11 mouse cellular contexts compared by ENCODE assay signal in genomic region chr5:115161064-115161939, GRCm38 (mm10). TPM values are rescaled to one million over a fixed set of nuclear protein-coding genes. Genes with fewer than 3 reads are reported as not detected.
DNase-seq lines count a peak whose midpoint lies in the region; ATAC-seq and TF ChIP-seq lines count a peak whose summit lies in the region.
"Had no signal": no experiment of that assay in that cellular context is flagged by ENCODE, and none has a peak within 500 bp of the region (broad histone marks: within the 10 kb centered on the region; RNA-seq: fewer than 3 reads in every experiment).

No protein-coding gene starts in this region.

- peak overlapping the region; percentile 90 for H3K9ac ChIP-seq in MEL (ENCODE audit: control insufficient read depth, low read depth, low read length, poor library complexity, severe bottlenecking)
- no peak overlapping the region for H3K9ac ChIP-seq in embryonic facial prominence, embryonic 11.5 days (replicated peaks; ENCODE audit: low read length)
- H3K9ac ChIP-seq in limb, embryonic 12.5 days (replicated peaks), result no peak overlapping the region; the same call in 1 of the 2 replicates
- H3K9ac ChIP-seq: embryonic facial prominence, embryonic 13.5 days had no signal

- DNase-seq in layer of hippocampus, adult 2 months (ENCODE audit: low spot score in 2 of 2), result no peak
- no peak for DNase-seq in layer of hippocampus, postnatal 10 days (ENCODE audit: low spot score in 2 of 2)
- DNase-seq in MEL (ENCODE audit: low read depth, low spot score), result peak; percentile 82
- peak; percentile 48 for DNase-seq in embryonic facial prominence, embryonic 11.5 days (ENCODE audit: low spot score)
- DNase-seq in right cerebral cortex, postnatal 4 days, result no peak
- no peak for DNase-seq in layer of hippocampus, adult 8-10 months (ENCODE audit: low spot score in 2 of 2)
- DNase-seq in urinary bladder, postnatal 14 days (ENCODE audit: low spot score), result no peak
- DNase-seq: gastrocnemius, postnatal 25 days had no signal

- H3K27me3 ChIP-seq in MEL (ENCODE audit: control insufficient read depth in 1 of 2, insufficient read depth in 2 of 2, low read length in 2 of 2), result no peaks in the 10 kb centered on the region
- H3K27me3 ChIP-seq in embryonic facial prominence, embryonic 11.5 days (ENCODE audit: control insufficient read depth, insufficient read depth, low read length), result no peaks in the 10 kb centered on the region
- H3K27me3 ChIP-seq in limb, embryonic 12.5 days, result no peaks in the 10 kb centered on the region
- H3K27me3 ChIP-seq: embryonic facial prominence, embryonic 13.5 days had no signal

- no peak overlapping the region for H3K4me2 ChIP-seq in embryonic facial prominence, embryonic 11.5 days (ENCODE audit: low read depth, low read length)
- H3K4me2 ChIP-seq in limb, embryonic 12.5 days, result 0 out of 2 replicates have a peak overlapping the region, but pooled peaks have one; percentile 26
- H3K4me2 ChIP-seq: embryonic facial prominence, embryonic 13.5 days had no signal

- TF ChIP-seq EP300 in MEL (IDR thresholded peaks at IDR 0.05; ENCODE audit: low read depth in 1 of 2, low read length in 2 of 2), result peak; percentile 21 to 47; a peak in 2 of 4 replicates

- no peak overlapping the region for H3K4me3 ChIP-seq in layer of hippocampus, adult 2 months
- H3K4me3 ChIP-seq in MEL (ENCODE audit: control insufficient read depth in 1 of 2, insufficient read depth in 1 of 2, low read depth in 2 of 2, low read length in 2 of 2), result peak overlapping the region; percentile 57
- H3K4me3 ChIP-seq in embryonic facial prominence, embryonic 11.5 days (ENCODE audit: low read depth, low read length), result no peak overlapping the region
- H3K4me3 ChIP-seq in limb, embryonic 12.5 days (replicated peaks), result no peak overlapping the region
- H3K4me3 ChIP-seq: embryonic facial prominence, embryonic 13.5 days had no signal

- no peaks in the 10 kb centered on the region for H3K9me3 ChIP-seq in MEL (replicated peaks; ENCODE audit: insufficient read depth, low read length)
- H3K9me3 ChIP-seq in embryonic facial prominence, embryonic 11.5 days (replicated peaks; ENCODE audit: control insufficient read depth, low read length), result no peaks in the 10 kb centered on the region
- no peaks in the 10 kb centered on the region for H3K9me3 ChIP-seq in limb, embryonic 12.5 days
- H3K9me3 ChIP-seq: embryonic facial prominence, embryonic 13.5 days had no signal

- no peak for TF ChIP-seq RAD21 in MEL (IDR thresholded peaks at IDR 0.05; ENCODE audit: low read depth, low read length)

- H3K79me2 ChIP-seq in MEL (ENCODE audit: control insufficient read depth, insufficient read depth, low read length, poor library complexity), result peaks cover 27% of the 10 kb centered on the region

- 37% methylated on average over 13 of the region's 13 CpGs for WGBS in embryonic facial prominence, embryonic 11.5 days
- WGBS in limb, embryonic 12.5 days, result 26% methylated on average over 13 of the region's 13 CpGs

- peak overlapping the region; percentile 51; the same call in 1 of the 2 replicates for H3K27ac ChIP-seq in layer of hippocampus, adult 2 months
- H3K27ac ChIP-seq in MEL (ENCODE audit: control insufficient read depth, low read depth, low read length), result peak overlapping the region; percentile 91
- H3K27ac ChIP-seq in embryonic facial prominence, embryonic 11.5 days (replicated peaks; ENCODE audit: low read depth, low read length), result 0 out of 2 replicates have a peak overlapping the region, but pooled peaks have one; percentile 31
- peak overlapping the region; percentile 70; the same call in 1 of the 2 replicates for H3K27ac ChIP-seq in limb, embryonic 12.5 days
- H3K27ac ChIP-seq: embryonic facial prominence, embryonic 13.5 days had no signal

- H3K4me1 ChIP-seq in MEL (ENCODE audit: control insufficient read depth in 1 of 2, insufficient read depth in 2 of 2, low read length in 2 of 2), result peaks cover 0 to 20% of the 10 kb centered on the region in 2 experiments; a peak in 2 of 4 replicates
- no peaks in the 10 kb centered on the region; the same call in 1 of the 2 replicates for H3K4me1 ChIP-seq in embryonic facial prominence, embryonic 11.5 days (ENCODE audit: control insufficient read depth, insufficient read depth, low read length)
- H3K4me1 ChIP-seq in limb, embryonic 12.5 days (replicated peaks), result peaks cover 28% of the 10 kb centered on the region

- peaks cover 0 to 19% of the 10 kb centered on the region in 2 experiments; a peak in 2 of 4 replicates for H3K36me3 ChIP-seq in MEL (ENCODE audit: control insufficient read depth in 1 of 2, insufficient read depth in 2 of 2, low read length in 2 of 2)
- no peaks in the 10 kb centered on the region for H3K36me3 ChIP-seq in embryonic facial prominence, embryonic 11.5 days (replicated peaks; ENCODE audit: control insufficient read depth, insufficient read depth, low read depth, low read length)
- H3K36me3 ChIP-seq in limb, embryonic 12.5 days, result no peaks in the 10 kb centered on the region
- H3K36me3 ChIP-seq: embryonic facial prominence, embryonic 13.5 days had no signal

- TF ChIP-seq CTCF in layer of hippocampus, adult 2 months (conservative IDR thresholded peaks at IDR 0.05), result no peak
- TF ChIP-seq CTCF in MEL (IDR thresholded peaks at IDR 0.05 in 2 of 3, conservative IDR thresholded peaks at IDR 0.05 in 1 of 3; ENCODE audit: control insufficient read depth in 1 of 3, insufficient read depth in 1 of 3, low read depth in 2 of 3, low read length in 3 of 3, poor library complexity in 1 of 3, severe bottlenecking in 1 of 3), result no peak

- TF ChIP-seq POLR2A in MEL (IDR thresholded peaks at IDR 0.05; ENCODE audit: control insufficient read depth in 1 of 2, insufficient read depth in 1 of 2, low read depth in 1 of 2, low read length in 2 of 2, poor library complexity in 1 of 2), result peak in 1 of 2 experiments; percentile 46; a peak in 1 of 4 replicates

- ATAC-seq in embryonic facial prominence, embryonic 11.5 days (replicated peaks; ENCODE audit: insufficient number of reproducible peaks, low FRiP score, low TSS enrichment, low read depth), result no peak
- ATAC-seq in limb, embryonic 12.5 days (ENCODE audit: insufficient number of reproducible peaks, insufficient read depth, low FRiP score, low TSS enrichment, low read depth), result no peak

TF ChIP-seq in MEL, 35 proteins besides CTCF, POLR2A, EP300 and RAD21 (continues in another document):
- TF ChIP-seq MYC (IDR thresholded peaks at IDR 0.05; ENCODE audit: low read depth, low read length) (no peak; the same call in 1 of the 2 replicates), TAL1 (IDR thresholded peaks at IDR 0.05; ENCODE audit: low read length) (no peak), MXI1 (IDR thresholded peaks at IDR 0.05; ENCODE audit: low read depth, low read length) (peak; percentile 38; the same call in 1 of the 2 replicates), MEF2A (IDR thresholded peaks at IDR 0.05; ENCODE audit: extremely low read depth, insufficient replicate concordance, low read depth, low read length, poor library complexity, severe bottlenecking) (0 out of 2 replicates have a peak, but pooled peaks have one; percentile 34), E2F4 (IDR thresholded peaks at IDR 0.05; ENCODE audit: borderline replicate concordance, low read depth, low read length) (no peak), TCF12 (IDR thresholded peaks at IDR 0.05; ENCODE audit: low read depth, low read length) (peak; percentile 51; the same call in 1 of the 2 replicates), GABPA (IDR thresholded peaks at IDR 0.05; ENCODE audit: low read depth, low read length) (no peak)

RNA-seq across cellular contexts. Expression of gene Mlec, which starts 3.3 kb away (rescaled TPM):
- total RNA-seq in layer of hippocampus, adult 2 months (2021), result 10 to 100 TPM; 75.7 to 84.7 TPM
- 10 to 100 TPM; 75.1 to 78.2 TPM for total RNA-seq in layer of hippocampus, postnatal 10 days (2021)
- 146 and 167 TPM in 2 replicates for total RNA-seq in MEL (2012; rRNA removed)
- polyA plus RNA-seq in MEL (2012; ENCODE audit: insufficient read depth in 1 of 2, insufficient read length in 2 of 2, low read depth in 1 of 2, low replicate concordance in 2 of 2, missing spikeins in 1 of 2), result 100 to 1,000 TPM in 1 of 2 experiments, not detected in 1; 156 TPM
- polyA plus RNA-seq in embryonic facial prominence, embryonic 11.5 days (2014; fragmentation: Nextera tagmentation; extraction: Ambion mirVana), result 36.6 and 37.5 TPM in 2 replicates
- 76.6 and 89.6 TPM in 2 replicates for polyA plus RNA-seq in limb, embryonic 12.5 days (2016; fragmentation: Nextera tagmentation; extraction: Ambion mirVana)
- 100 to 1,000 TPM in 1 of 4 experiments, 10 to 100 TPM in 3; 80.4 to 100 (median 89.0) TPM for total RNA-seq in layer of hippocampus, adult 8-10 months (2022)

RNA-seq across cellular contexts. Expression of gene Unc119b, which starts 26.5 kb away (rescaled TPM):
- 10 to 100 TPM; 25.9 to 28.0 TPM for total RNA-seq in layer of hippocampus, adult 2 months (2021)
- 10 to 100 TPM; 26.7 to 29.8 TPM for total RNA-seq in layer of hippocampus, postnatal 10 days (2021)
- total RNA-seq in MEL (2012; rRNA removed), result 15.8 and 18.6 TPM in 2 replicates
- 10 to 100 TPM in 1 of 2 experiments, not detected in 1; 25.7 TPM for polyA plus RNA-seq in MEL (2012; ENCODE audit: insufficient read depth in 1 of 2, insufficient read length in 2 of 2, low read depth in 1 of 2, low replicate concordance in 2 of 2, missing spikeins in 1 of 2)
- 49.6 and 53.0 TPM in 2 replicates for polyA plus RNA-seq in embryonic facial prominence, embryonic 11.5 days (2014; fragmentation: Nextera tagmentation; extraction: Ambion mirVana)
- 61.7 and 62.6 TPM in 2 replicates for polyA plus RNA-seq in limb, embryonic 12.5 days (2016; fragmentation: Nextera tagmentation; extraction: Ambion mirVana)
- total RNA-seq in layer of hippocampus, adult 8-10 months (2022), result 10 to 100 TPM; 26.9 to 29.3 (median 27.6) TPM

RNA-seq across cellular contexts. Expression of gene Cabp1, which starts 32.9 kb away (rescaled TPM):
- 100 to 1,000 TPM; 124 to 129 TPM for total RNA-seq in layer of hippocampus, adult 2 months (2021)
- total RNA-seq in layer of hippocampus, postnatal 10 days (2021), result 10 to 100 TPM; 78.5 to 79.5 TPM
- 0.35 and 0.52 TPM in 2 replicates for total RNA-seq in MEL (2012; rRNA removed)
- 1 to 10 TPM in 1 of 2 experiments, not detected in 1; 1.7 TPM for polyA plus RNA-seq in MEL (2012; ENCODE audit: insufficient read depth in 1 of 2, insufficient read length in 2 of 2, low read depth in 1 of 2, low replicate concordance in 2 of 2, missing spikeins in 1 of 2)
- polyA plus RNA-seq in embryonic facial prominence, embryonic 11.5 days (2014; fragmentation: Nextera tagmentation; extraction: Ambion mirVana), result 2.4 and 2.7 TPM in 2 replicates
- polyA plus RNA-seq in limb, embryonic 12.5 days (2016; fragmentation: Nextera tagmentation; extraction: Ambion mirVana), result 1.1 and 1.3 TPM in 2 replicates
- total RNA-seq in layer of hippocampus, adult 8-10 months (2022), result 100 to 1,000 TPM; 109 to 118 (median 114) TPM
- total RNA-seq: megakaryocyte progenitor cell, adult 5-6 weeks had no signal

RNA-seq across cellular contexts. Expression of gene Acads, which starts 42.2 kb away (rescaled TPM):
- total RNA-seq in layer of hippocampus, adult 2 months (2021), result 1 to 10 TPM; 6.5 to 7.3 TPM
- 1 to 10 TPM; 6.8 to 9.9 TPM for total RNA-seq in layer of hippocampus, postnatal 10 days (2021)
- 31.9 and 35.0 TPM in 2 replicates for total RNA-seq in MEL (2012; rRNA removed)
- polyA plus RNA-seq in MEL (2012; ENCODE audit: insufficient read depth in 1 of 2, insufficient read length in 2 of 2, low read depth in 1 of 2, low replicate concordance in 2 of 2, missing spikeins in 1 of 2), result 10 to 100 TPM in 1 of 2 experiments, not detected in 1; 56.5 TPM
- polyA plus RNA-seq in embryonic facial prominence, embryonic 11.5 days (2014; fragmentation: Nextera tagmentation; extraction: Ambion mirVana), result 27.7 and 31.8 TPM in 2 replicates
- 65.2 and 69.5 TPM in 2 replicates for polyA plus RNA-seq in limb, embryonic 12.5 days (2016; fragmentation: Nextera tagmentation; extraction: Ambion mirVana)
- 10 to 100 TPM in 1 of 4 experiments, 1 to 10 TPM in 3; 8.1 to 11.7 (median 9.2) TPM for total RNA-seq in layer of hippocampus, adult 8-10 months (2022)

Comparison
In these comparisons a context has a peak if more than half of its experiments do, and no peak if none do; other contexts are left out.
1. DNase-seq: peak in MEL (single experiment) and embryonic facial prominence, embryonic 11.5 days (single experiment); none in layer of hippocampus, adult 2 months (0 of 2), layer of hippocampus, postnatal 10 days (0 of 2), right cerebral cortex, postnatal 4 days (single experiment), layer of hippocampus, adult 8-10 months (0 of 2) and urinary bladder, postnatal 14 days (single experiment).
2. H3K27ac ChIP-seq: peak in every context shown above with its lines; median percentile 91 in MEL; 70 in limb, embryonic 12.5 days; 51 in layer of hippocampus, adult 2 months; 31 in embryonic facial prominence, embryonic 11.5 days.
3. H3K4me3 ChIP-seq: peak in MEL (2 of 2); none in layer of hippocampus, adult 2 months (single experiment), embryonic facial prominence, embryonic 11.5 days (single experiment) and limb, embryonic 12.5 days (single experiment).
4. RNA of gene Cabp1, which starts 32.9 kb away (total RNA-seq): 124 to 129 TPM in layer of hippocampus, adult 2 months, 109 to 118 TPM in layer of hippocampus, adult 8-10 months and 78.5 to 79.5 TPM in layer of hippocampus, postnatal 10 days; 0.35 to 0.52 TPM in MEL; every median in the first group is over 10 times any median in the second.